Mouse (Mus musculus) testis, adult 10 weeks (tissue): ENCODE results near the gene 1500011B03Rik. TPM values are rescaled to one million over a fixed set of nuclear protein-coding genes. Genes with fewer than 3 reads are reported as not detected.

ENCODE experiments used
- polyA plus RNA-seq: library from polyadenylated mRNA; stranded (reverse); fragments of 350-450 nt; fragmentation: Illumina TruSeq; extraction: RNeasy Lipid Tissue Mini Kit (QIAGEN cat#74804); gene quantifications from one replicate; pipeline ENCODE4 v1.2.3, GENCODE M21; 2014; ENCODE audit warnings: low read depth, low replicate concordance

The 1500011B03Rik gene
- polyA plus RNA-seq: 44.9 TPM

DNA sequence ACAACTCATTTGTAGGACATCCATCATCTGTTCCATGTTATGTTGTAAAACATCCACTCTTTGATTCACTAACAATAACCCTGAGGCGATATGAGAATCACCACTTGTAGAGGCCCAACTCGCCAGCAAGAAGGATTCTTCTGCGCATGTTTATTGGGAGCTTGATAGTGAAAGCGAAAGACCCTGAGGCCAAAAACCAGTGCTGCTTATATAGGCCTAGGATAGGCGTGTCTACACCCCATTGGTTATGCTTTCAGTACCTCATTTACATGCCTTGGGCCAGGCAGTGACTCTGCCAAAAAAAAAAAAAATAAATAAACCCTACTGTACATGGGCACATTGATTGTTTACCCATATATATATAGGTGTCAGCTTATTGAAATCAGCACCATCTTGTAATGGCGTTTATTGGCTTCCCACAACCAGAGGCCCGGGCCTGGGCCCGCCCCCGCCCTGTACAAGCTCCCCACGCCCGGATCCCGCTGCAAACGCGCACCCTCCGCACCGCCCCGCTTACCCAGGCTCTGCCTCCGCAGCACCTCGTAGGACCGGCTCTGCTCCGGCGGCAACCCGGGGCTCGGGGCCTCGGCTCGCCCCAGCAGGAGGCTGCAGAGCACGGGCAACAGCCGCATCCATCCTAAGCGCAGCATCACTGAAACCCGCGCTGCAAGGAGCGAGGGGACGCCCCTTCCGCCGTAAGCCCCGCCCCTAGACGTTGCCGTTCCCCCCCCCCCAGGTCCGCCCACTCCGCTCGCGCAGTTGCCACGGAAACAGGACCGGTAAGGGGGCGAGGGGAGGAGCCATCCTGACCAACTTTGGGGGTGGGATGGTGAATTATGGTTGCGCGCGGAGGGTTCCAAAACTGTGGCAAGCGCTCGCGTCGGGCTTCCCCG is at the start of gene 1500011B03Rik:
1500011B03Rik (minus strand) TSS at position 673 of the 893 bp plus-strand sequence.

DNA sequence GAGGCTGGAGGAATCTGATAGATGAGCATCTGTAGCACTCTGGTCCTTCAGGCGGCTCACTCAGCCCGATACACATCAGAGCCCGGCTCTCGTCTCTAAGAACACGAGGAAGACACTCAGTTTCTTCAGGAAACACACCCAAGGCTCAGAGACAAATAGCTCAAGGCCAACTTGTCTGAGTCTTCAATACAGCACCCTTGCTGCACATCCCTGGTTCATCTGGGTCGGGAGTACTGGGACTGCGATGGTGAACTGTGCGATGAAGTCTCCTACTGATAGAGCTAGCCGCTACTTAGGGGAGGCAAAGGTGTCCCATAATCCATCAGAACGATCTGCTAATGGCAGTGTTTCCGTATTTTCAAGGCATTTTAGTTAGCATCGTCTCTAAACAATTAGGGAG is 35.3 kb upstream of the 1500011B03Rik start, which contains the start of gene Gm9936:
Gm9936 (minus strand) TSS at position 101 of the 400 bp plus-strand sequence.

DNA sequence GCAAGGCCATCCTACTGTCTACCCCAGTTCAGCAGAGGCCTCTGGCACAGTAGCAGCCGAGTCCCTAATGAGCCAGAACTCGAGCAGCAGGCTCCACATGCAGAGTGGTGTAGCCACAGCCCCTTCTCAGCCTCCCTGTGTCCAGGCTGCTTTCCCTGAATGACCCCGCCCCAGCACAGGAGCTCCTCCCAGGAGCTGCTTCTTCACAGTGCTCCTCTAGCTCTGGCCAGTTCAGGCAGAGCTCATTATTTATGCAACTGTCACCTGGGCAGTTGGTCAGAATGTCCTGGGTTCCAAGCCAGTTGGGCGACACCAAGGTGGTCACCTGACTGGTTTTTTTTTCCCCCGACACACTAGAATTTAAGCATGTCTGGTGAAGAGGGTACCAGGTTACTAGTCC is 30.1 kb upstream of the 1500011B03Rik start, which contains the start of gene 4930519G04Rik:
4930519G04Rik (plus strand) TSS at position 301 of the 400 bp plus-strand sequence.

DNA sequence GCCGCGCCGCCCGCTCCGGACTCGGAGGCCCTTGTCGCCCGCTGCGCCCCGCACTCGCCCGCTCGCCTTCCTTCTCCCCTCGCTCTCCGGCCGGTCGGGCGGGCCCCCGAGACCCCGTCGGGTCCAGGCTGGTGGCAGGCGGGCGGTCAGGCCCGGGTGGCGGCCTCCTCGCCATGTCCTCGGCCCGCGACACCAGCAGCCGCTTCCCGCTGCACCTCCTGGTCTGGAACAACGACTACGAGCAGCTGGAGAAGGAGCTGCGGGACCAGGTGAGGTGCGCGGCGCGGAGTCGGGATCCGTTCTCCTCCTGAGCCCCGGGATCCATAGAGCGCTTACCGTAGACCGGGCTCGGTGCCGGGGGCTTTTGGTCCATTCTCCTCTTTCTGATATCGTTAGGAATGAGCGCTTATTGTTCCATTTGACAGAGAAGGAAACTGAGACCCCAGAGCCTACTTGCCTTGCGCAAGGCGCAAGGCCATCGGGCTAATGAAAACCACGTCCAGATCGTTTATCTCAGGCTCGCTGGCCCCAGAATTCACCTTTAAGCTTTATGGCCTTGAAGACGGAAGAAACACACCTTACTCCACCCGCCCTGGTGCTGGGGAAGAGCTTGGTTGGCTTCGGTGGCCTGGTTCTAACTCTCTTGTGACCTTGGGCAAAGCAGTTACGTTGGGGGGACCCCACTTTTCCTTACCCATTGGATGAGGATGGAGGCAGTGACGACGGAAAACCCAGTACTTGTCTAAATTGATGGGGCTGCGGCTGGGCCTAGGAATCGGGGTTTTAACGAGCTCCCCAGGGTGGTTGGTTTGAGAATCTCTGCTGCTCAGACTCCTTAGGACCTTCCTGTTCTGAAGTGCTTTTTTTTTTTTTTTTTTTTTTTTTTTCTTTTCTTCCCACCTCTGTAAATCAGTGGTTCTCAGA is 48.0 kb downstream of the 1500011B03Rik start, which contains the start of gene Git2:
Git2 (minus strand) TSS at position 462 of the 924 bp plus-strand sequence.

DNA sequence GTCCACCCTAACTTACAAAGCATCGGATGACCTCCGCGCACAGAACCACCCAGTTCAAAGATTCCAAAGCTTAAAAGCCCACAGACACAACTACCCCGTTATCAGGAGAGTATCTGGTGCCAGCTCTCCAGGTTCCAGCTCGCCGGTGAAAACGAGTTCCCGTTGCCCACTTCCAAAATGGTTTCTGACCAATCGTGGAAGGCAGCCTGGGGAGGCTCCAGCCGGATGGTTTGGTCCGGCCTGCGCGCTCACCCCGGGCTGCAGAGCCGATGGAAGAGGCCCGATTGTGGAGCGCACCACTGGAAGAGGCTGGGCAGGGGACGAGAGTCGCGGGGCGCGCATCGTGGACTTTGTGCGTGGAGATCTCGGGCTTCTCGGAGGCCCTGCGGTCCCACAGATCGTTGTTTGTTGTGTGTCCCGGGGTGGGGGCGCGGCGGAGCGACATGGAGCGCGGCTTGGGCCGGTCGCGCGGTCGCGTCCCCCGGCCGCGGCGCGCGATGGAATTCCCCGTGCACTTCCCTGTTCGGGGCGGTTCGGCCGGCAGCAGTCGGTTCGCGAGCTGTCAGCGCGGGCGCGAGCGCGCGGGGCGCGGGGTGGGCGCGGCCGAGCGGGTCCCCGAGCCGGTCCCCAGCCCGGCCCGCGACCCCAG is 48.7 kb downstream of the 1500011B03Rik start, which contains the start of gene Ankrd13a:
Ankrd13a (plus strand) TSS at position 275 of the 649 bp plus-strand sequence.

Other genes with a start within 250 kb of the 1500011B03Rik start
- not detected for gene Trpv4, start 165.0 kb downstream of the 1500011B03Rik start, polyA plus RNA-seq
- 3.3 TPM for gene Gltp, start 132.5 kb downstream of the 1500011B03Rik start, polyA plus RNA-seq
- gene Tchp, start 115.7 kb downstream of the 1500011B03Rik start, polyA plus RNA-seq: 12.0 TPM
- gene Ankrd13a, start 48.8 kb downstream of the 1500011B03Rik start, polyA plus RNA-seq: 109 TPM
- 7.5 TPM for gene Git2, start 48.0 kb downstream of the 1500011B03Rik start, polyA plus RNA-seq
- gene 4930519G04Rik, start 30.2 kb upstream of the 1500011B03Rik start, polyA plus RNA-seq: 31.9 TPM
- gene Gm9936, start 35.2 kb upstream of the 1500011B03Rik start, polyA plus RNA-seq: not detected
- 8.8 TPM for gene Oasl2, start 73.5 kb upstream of the 1500011B03Rik start, polyA plus RNA-seq
- gene Oasl1, start 99.8 kb upstream of the 1500011B03Rik start, polyA plus RNA-seq: 0.22 TPM
- gene 2210016L21Rik, start 118.7 kb upstream of the 1500011B03Rik start, polyA plus RNA-seq: 0.84 TPM
- not detected for gene Hnf1a, start 147.6 kb upstream of the 1500011B03Rik start, polyA plus RNA-seq
- gene Sppl3, start 187.7 kb upstream of the 1500011B03Rik start, polyA plus RNA-seq: 68.8 TPM